Mouse (Mus musculus): ENCODE data around the gene Pdcd2l. TPM values are rescaled to one million over a fixed set of nuclear protein-coding genes. Genes with fewer than 3 reads are reported as not detected.

The Pdcd2l gene
- total RNA-seq, 2 experiments from 2014 or later = 20.8 to 25.5 TPM

DNA sequence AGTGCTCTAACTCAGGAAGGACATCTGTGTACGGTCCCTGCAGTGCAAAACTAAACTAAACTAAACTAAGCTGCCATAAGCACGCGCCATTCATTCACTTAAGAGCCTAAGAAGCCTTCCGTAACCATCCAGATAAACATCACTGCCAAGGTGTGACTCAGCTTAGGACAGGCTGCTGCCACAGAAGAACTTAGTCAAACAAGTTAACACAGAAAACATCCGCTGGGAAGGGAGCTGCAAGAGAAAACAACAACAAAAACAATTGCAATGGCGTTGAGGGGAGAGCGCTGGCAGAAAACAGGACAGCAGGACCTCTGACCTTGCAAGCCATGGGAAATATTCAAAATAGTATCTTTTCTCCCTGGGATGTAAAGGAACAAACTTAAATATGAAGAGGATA is 31.8 kb downstream of the Pdcd2l start:
- intact Hi-C loops (cut with DNase I) = no loop called here
- DNase-seq (ENCODE audit: low spot score in 2 of 2) = no peak

DNA sequence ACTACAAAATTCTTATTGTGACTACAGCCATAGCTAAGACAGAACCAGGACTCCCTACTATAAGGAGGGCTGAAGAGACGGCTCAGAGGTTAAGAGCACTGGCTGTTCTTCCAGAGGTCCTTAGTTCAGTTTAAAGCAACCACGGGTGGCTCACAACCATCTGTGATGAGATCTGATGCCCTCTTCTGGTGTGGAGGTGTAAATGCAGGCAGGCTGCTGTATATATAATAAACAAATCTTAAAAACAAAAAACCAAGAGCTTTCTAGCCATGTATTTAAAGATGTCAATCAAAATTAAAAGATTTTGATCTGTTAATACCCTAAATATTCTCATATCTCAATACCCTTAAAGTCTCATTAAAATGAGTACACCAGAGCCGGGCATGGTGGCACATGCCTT is 37.3 kb downstream of the Pdcd2l start:
- intact Hi-C loops (cut with DNase I) = no loop called here
- DNase-seq (ENCODE audit: low spot score in 2 of 2) = no peak

DNA sequence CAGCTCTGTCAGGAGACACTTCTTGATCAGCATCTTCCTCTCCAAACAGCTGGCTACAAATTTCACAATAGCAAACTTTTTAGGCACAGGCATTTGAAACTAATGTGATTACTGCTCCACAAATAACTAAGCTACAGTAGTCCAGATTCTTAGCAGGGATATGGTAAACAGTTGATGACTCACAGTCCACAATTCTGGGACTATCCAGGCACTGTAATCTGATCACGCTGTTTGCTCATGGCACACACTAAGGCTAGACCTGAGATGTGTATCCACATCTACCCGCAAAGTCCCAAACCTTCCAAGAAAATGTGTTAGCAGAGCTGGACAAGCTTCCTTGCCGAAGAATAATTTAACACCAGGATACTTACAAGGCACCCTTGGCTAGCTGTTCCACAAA is 38.5 kb downstream of the Pdcd2l start:
- no peak for DNase-seq (ENCODE audit: low spot score in 2 of 2)
- intact Hi-C loops (cut with DNase I) = no loop called here

DNA sequence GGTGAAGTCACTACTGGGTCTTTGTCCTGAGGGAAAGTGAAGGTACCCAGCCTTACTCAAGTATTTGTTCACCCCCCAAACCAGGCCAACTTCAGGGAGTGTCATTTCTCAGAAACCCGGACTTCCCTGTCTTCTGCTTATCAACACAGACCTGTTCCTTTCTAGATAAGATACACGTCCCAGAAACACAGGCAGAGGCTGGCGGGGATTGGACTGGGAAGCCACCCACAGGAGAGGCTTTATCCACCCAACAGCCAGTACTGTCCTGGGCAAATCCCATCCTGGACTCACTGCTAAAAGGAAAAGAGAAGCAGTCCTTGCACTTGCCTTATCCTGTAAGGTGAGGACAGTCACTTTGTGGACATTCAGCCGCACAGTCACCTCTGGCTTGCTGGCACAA is 49.3 kb downstream of the Pdcd2l start:
- DNase-seq (ENCODE audit: low spot score in 2 of 2) = no peak
- intact Hi-C loops (cut with DNase I) = no loop called here

DNA sequence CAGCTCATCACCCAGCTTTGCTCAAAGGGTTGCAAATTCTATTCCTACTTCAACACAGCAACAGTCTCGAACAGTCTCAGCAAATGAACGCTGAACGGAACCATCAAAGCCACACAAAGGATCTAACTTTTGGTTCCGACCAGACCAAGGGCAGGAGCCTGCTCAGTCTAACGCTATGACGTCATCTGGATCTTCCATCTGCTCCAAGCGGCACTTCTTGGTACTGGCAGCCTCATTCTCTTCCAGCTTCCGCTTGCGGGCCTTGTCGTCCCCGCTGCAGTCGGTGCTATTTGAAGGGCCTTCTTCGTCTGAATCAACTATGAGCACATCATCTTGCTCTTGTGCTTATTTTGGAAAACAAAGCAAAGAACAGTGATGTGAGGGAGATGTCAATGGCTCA is 55.3 kb downstream of the Pdcd2l start:
- DNase-seq (ENCODE audit: low spot score in 2 of 2) = peak in 1 of 2 experiments; percentile 63
- intact Hi-C loops (cut with DNase I) = no loop called here

DNA sequence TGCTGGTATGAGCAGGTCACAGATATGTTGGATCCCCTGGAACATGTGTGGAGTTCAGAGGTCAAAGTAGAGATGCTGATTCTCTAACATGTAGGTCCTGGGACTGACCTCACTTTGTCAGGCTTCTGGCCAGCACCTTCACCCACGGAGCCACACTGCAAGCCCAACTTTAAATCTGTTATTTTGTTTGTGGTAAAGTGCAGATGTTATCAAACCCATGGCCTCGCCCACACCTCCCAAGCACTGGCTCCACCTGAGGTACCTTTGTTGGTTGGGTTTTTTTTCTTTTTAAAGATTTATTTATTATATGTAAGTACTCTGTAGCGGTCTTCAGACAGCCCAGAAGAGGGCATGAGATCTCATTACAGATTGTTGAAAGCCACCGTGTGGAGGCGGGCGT is 57.0 kb downstream of the Pdcd2l start:
- no peak for DNase-seq (ENCODE audit: low spot score in 2 of 2)
- intact Hi-C loops (cut with DNase I) = no loop called here

Other genes with a start within 250 kb of the Pdcd2l start
- not detected for gene Scgb2b27, start 182.7 kb downstream of the Pdcd2l start, total RNA-seq (2021)
- not detected for gene Scgb1b27, start 175.2 kb downstream of the Pdcd2l start, total RNA-seq (2021)
- gene Scgb1b30, start 101.2 kb downstream of the Pdcd2l start, total RNA-seq (2021) = not detected
- 10 to 100 TPM; 10.6 to 11.3 TPM for gene Wtip, start 63.4 kb downstream of the Pdcd2l start, total RNA-seq (2021)
- gene Uba2, start 27.1 kb downstream of the Pdcd2l start, total RNA-seq (2021) = 10 to 100 TPM; 87.2 to 91.5 TPM
- gene Gpi1, start 33.7 kb upstream of the Pdcd2l start, total RNA-seq (2021) = 100 to 1,000 TPM; 657 to 693 TPM
- gene Gm6096, start 54.4 kb upstream of the Pdcd2l start, total RNA-seq (2021) = not detected
- 10 to 100 TPM; 42.6 to 43.0 TPM for gene 4931406P16Rik, start 116.9 kb upstream of the Pdcd2l start, total RNA-seq (2021)
- 10 to 100 TPM; 76.3 to 79.6 TPM for gene Lsm14a, start 196.7 kb upstream of the Pdcd2l start, total RNA-seq (2021)

Data from left cerebral cortex, postnatal 25 days (tissue).